Mouse (Mus musculus): Measurements from ENCODE around the gene Pak2.

DNA sequence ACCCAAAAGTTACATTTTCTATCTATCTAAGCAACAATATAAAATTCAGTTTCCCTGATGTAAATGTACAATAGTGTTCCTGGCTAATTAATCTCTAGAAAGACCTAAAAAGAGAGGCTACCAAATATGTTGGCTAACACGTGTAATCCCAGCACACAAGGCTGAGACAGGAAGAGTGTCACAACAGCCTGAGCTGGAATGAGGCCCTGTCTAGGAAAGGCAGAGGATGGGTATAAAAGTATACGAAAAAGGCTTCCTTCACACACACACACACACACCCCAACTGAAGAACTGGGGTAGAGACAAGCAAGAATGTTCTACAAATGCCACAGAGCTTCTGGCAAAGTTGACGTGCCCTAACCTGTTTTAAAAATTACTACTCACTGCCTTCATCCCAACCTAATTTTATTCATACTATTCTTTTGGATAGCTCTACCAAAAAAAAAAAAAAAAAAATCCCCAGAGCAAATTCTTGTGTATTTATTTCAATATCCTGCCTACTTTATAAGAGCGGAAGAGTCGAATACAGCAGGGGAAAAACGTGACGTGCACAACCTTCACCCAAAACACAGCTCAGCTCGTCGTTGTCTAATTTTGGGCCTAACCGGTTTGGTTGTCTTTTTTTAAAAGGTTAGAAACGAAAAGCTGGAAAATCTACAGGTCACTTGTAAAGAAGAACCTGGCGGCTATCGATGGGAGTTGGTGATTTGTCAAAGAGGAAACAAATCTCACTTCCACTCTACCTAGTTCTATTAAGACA lies 1.3 kb downstream of the Pak2 start:
- no peak for TF ChIP-seq POLR2A (IDR thresholded peaks at IDR 0.05; ENCODE audit: low read depth, low read length)
- no peak for TF ChIP-seq CTCF (IDR thresholded peaks at IDR 0.05; ENCODE audit: extremely low read depth, insufficient read depth, insufficient read length, insufficient replicate concordance)

All from spleen, adult 2 months (tissue).